Mouse (Mus musculus) cerebellum, adult 11-12 months (tissue): ENCODE data around the gene 4931440F15Rik.

ENCODE experiments used
- DNase-seq: peaks from one replicate; pipeline ENCODE4 v3.0.0; 2022

The 4931440F15Rik gene

GRCm38 (mm10) chr11:29801432-29802427 lies 23.7 kb downstream of the 4931440F15Rik start:
- no peak for DNase-seq

GRCm38 (mm10) chr11:29799839-29800238 lies 25.6 kb downstream of the 4931440F15Rik start:
- DNase-seq: no peak

GRCm38 (mm10) chr11:29795106-29795505 lies 30.4 kb downstream of the 4931440F15Rik start:
- no peak for DNase-seq

- DNase-seq: no peak
Observed at GRCm38 (mm10) chr11:29794475-29794874, 31.0 kb downstream of the 4931440F15Rik start.

GRCm38 (mm10) chr11:29790796-29791195 lies 34.7 kb downstream of the 4931440F15Rik start:
- no peak for DNase-seq

- DNase-seq: peak; percentile 37
Observed at GRCm38 (mm10) chr11:29788921-29789638, 36.4 kb downstream of the 4931440F15Rik start.

GRCm38 (mm10) chr11:29788499-29788898 lies 37.0 kb downstream of the 4931440F15Rik start:
- DNase-seq: no peak

GRCm38 (mm10) chr11:29787473-29787872 lies 38.0 kb downstream of the 4931440F15Rik start:
- no peak for DNase-seq

- no peak for DNase-seq
Observed at GRCm38 (mm10) chr11:29786583-29787219, 38.8 kb downstream of the 4931440F15Rik start.

- no peak for DNase-seq
Observed at GRCm38 (mm10) chr11:29779409-29780026, 46.0 kb downstream of the 4931440F15Rik start.

- no peak for DNase-seq
Observed at GRCm38 (mm10) chr11:29778936-29779335, 46.5 kb downstream of the 4931440F15Rik start.

- DNase-seq: no peak
Observed at GRCm38 (mm10) chr11:29777964-29778363, 47.5 kb downstream of the 4931440F15Rik start.

- no peak for DNase-seq
Observed at GRCm38 (mm10) chr11:29774760-29775159, 50.7 kb downstream of the 4931440F15Rik start.

GRCm38 (mm10) chr11:29774296-29774695 lies 51.2 kb downstream of the 4931440F15Rik start:
- no peak for DNase-seq
